Mouse (Mus musculus) heart, postnatal 0 days (tissue): ENCODE measurements at regions not wholly inside any gene's neighbourhood (a gene's known extent, or its start where the extent isn't known, plus 50 kb on each side); places are given as distances from the start of the nearest gene placed in this dataset.

Source experiments
- ATAC-seq: fragments of 200-750 bp; cut with Nextera tagmentation; 2 replicates; pipeline ENCODE4 v1.8.0; 2017; ENCODE audit warnings: low read depth, moderate number of reproducible peaks, moderate library complexity; ENCODE audit not compliant: insufficient read depth
- DNase-seq: peaks from one replicate; pipeline ENCODE4 v3.0.0-alpha.2; 2016; ENCODE audit warnings: low spot score
- H3K27ac ChIP-seq: fragments of 300-500 bp; sonication (generic); 2 replicates; pipeline ENCODE4 v1.5.1; 2014; ENCODE audit warnings: low read depth, mild to moderate bottlenecking
- H3K27me3 ChIP-seq: fragments of 300-500 bp; sonication (generic); 2 replicates; pipeline ENCODE4 v1.6.1; 2014; ENCODE audit warnings: low read length, mixed read lengths; ENCODE audit not compliant: control insufficient read depth, insufficient read depth
- H3K36me3 ChIP-seq: fragments of 300-500 bp; sonication (generic); replicated peaks from 2 replicates; pipeline ENCODE4 v1.6.1; 2014; ENCODE audit warnings: low read length, mixed read lengths; ENCODE audit not compliant: control insufficient read depth, insufficient read depth
- H3K4me1 ChIP-seq: fragments of 300-500 bp; sonication (generic); 2 replicates; pipeline ENCODE4 v1.6.1; 2014; ENCODE audit warnings: antibody characterized with exemption; ENCODE audit not compliant: control insufficient read depth, insufficient read depth
- H3K4me2 ChIP-seq: fragments of 300-500 bp; sonication (generic); 2 replicates; pipeline ENCODE4 v1.6.1; 2014; ENCODE audit warnings: low read depth, mild to moderate bottlenecking, low read length, moderate library complexity
- H3K4me3 ChIP-seq: fragments of 300-500 bp; sonication (generic); 2 replicates; pipeline ENCODE4 v1.5.1; 2014; ENCODE audit warnings: low read depth, low read length
- H3K9ac ChIP-seq: fragments of 300-500 bp; sonication (generic); replicated peaks from 2 replicates; pipeline ENCODE4 v1.6.1; 2014; ENCODE audit warnings: low read depth, low read length, mixed read lengths
- H3K9me3 ChIP-seq: fragments of 300-500 bp; sonication (generic); replicated peaks from 2 replicates; pipeline ENCODE4 v1.6.1; 2016; ENCODE audit warnings: low read length; ENCODE audit not compliant: control insufficient read depth
- CTCF ChIP-seq: IDR thresholded peaks from 2 replicates; pipeline ENCODE4 v1.5.1; 2016; ENCODE audit warnings: antibody characterized with exemption, control low read depth, low read depth
- EP300 ChIP-seq: IDR thresholded peaks from 2 replicates; pipeline ENCODE4 v1.6.1; 2016; ENCODE audit warnings: antibody characterized with exemption, low read depth
- WGBS: fragments of 180-500 bp; shearing (Covaris S2); extraction: QIAGEN DNeasy Blood & Tissue Kit; methylation state at CpG from one replicate; pipeline ENCODE4 v1.1.7; 2014; 5-methylcytosine and 5-hydroxymethylcytosine counted together

DNA sequence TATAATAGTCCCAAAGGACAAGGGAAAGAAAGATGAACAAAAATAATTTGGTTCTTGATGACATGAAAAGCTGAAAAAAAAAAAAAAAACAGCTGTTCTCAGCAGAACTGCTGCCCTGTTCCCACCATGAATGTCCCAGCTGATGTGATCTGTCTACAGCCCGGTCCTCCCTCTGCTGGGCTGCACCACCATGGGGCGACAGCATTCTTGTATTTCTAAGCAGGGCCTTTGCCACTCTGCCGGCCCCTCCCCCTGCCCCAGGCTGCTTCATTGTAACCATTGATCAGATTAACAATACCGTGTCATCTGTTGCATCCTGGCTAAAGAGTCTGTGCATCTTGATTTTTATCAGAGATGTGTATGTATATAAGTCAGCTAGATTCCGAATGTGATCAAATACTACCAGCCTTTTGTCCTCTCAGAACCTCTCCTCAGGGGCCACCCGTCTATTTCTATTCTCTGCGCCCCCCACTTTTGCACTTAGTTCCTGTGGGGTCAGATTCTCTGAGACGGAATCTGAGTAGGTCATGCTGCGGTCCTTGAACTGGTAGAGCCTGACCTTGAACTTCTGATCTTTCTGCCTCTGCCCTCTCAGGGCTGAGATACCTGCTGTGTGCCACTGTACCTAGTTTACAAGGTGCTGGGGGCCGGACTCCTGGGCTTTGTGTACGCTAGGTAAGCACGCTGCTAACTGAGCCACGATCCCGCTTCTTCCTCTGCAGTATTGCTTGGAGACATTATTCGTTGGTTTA is 117.2 kb upstream of the Lrfn2 start:
- H3K4me2 ChIP-seq, result no peak overlapping the region
- ATAC-seq, result no peak
- H3K9ac ChIP-seq, result no peak overlapping the region
- TF ChIP-seq CTCF, result no peak
- TF ChIP-seq EP300, result no peak
- no peak overlapping the region for H3K27ac ChIP-seq
- WGBS, result 67% methylated on average over 15 of the region's 15 CpGs
- H3K27me3 ChIP-seq, result no peaks in the 10 kb centered on the region
- no peak overlapping the region for H3K4me3 ChIP-seq
- DNase-seq, result no peak
- no peaks in the 10 kb centered on the region for H3K4me1 ChIP-seq
- no peaks in the 10 kb centered on the region for H3K9me3 ChIP-seq
- H3K36me3 ChIP-seq, result no peaks in the 10 kb centered on the region

GRCm38 (mm10) chr17:48816588-48817324 is 115.4 kb upstream of the Lrfn2 start:
- 64% methylated on average over 9 of the region's 9 CpGs for WGBS
- no peak overlapping the region for H3K27ac ChIP-seq
- H3K4me2 ChIP-seq, result no peak overlapping the region
- no peak overlapping the region for H3K9ac ChIP-seq
- H3K4me1 ChIP-seq, result no peaks in the 10 kb centered on the region
- no peak overlapping the region for H3K4me3 ChIP-seq
- DNase-seq (peak; percentile 10), ATAC-seq (0 out of 2 replicates have a peak, but pooled peaks have one; percentile 26)
- H3K36me3 ChIP-seq, result no peaks in the 10 kb centered on the region
- no peaks in the 10 kb centered on the region for H3K27me3 ChIP-seq
- no peaks in the 10 kb centered on the region for H3K9me3 ChIP-seq
- TF ChIP-seq EP300, result no peak
- TF ChIP-seq CTCF, result no peak

- Histone ChIP-seq H3K4me2 (no peak overlapping the region), H3K4me1 (no peaks in the 10 kb centered on the region), H3K36me3 (no peaks in the 10 kb centered on the region), H3K27me3 (no peaks in the 10 kb centered on the region), H3K9me3 (no peaks in the 10 kb centered on the region), H3K4me3 (no peak overlapping the region), H3K27ac (no peak overlapping the region), H3K9ac (no peak overlapping the region)
- 82% methylated on average over 13 of the region's 13 CpGs for WGBS
- DNase-seq (no peak), ATAC-seq (no peak)
- TF ChIP-seq EP300 (no peak), CTCF (no peak)
Observed at GRCm38 (mm10) chr17:48817551-48817950, 114.6 kb upstream of the Lrfn2 start.

- Histone ChIP-seq H3K4me3 (no peak overlapping the region), H3K36me3 (no peaks in the 10 kb centered on the region), H3K27ac (no peak overlapping the region), H3K4me2 (no peak overlapping the region), H3K27me3 (no peaks in the 10 kb centered on the region), H3K9ac (no peak overlapping the region), H3K4me1 (no peaks in the 10 kb centered on the region), H3K9me3 (no peaks in the 10 kb centered on the region)
- 84% methylated on average over 1 of the region's 1 CpGs for WGBS
- TF ChIP-seq EP300 (no peak), CTCF (no peak)
- DNase-seq (no peak), ATAC-seq (no peak)
Observed at GRCm38 (mm10) chr17:48819703-48820102, 112.5 kb upstream of the Lrfn2 start.

GRCm38 (mm10) chr17:48822101-48822876 is 109.9 kb upstream of the Lrfn2 start:
- no peak for TF ChIP-seq CTCF
- TF ChIP-seq EP300, result no peak
- 87% methylated on average over 20 of the region's 20 CpGs for WGBS
- no peaks in the 10 kb centered on the region for H3K36me3 ChIP-seq
- ATAC-seq (no peak), DNase-seq (no peak)
- H3K27me3 ChIP-seq, result no peaks in the 10 kb centered on the region
- no peaks in the 10 kb centered on the region for H3K4me1 ChIP-seq
- H3K9me3 ChIP-seq, result no peaks in the 10 kb centered on the region
- no peak overlapping the region for H3K4me3 ChIP-seq
- H3K27ac ChIP-seq, result no peak overlapping the region
- no peak overlapping the region for H3K4me2 ChIP-seq
- no peak overlapping the region for H3K9ac ChIP-seq
